Mouse (Mus musculus) thymus, adult 2 months (tissue): ENCODE data around the gene Smurf2. TPM values are rescaled to one million over a fixed set of nuclear protein-coding genes. Genes with fewer than 3 reads are reported as not detected.
A peak's percentile ranks its signal among the peaks of the same experiment; 100 is the strongest.

ENCODE experiments used
- DNase-seq: peaks from one replicate; pipeline ENCODE4 v3.0.0; 2021
- H3K27ac ChIP-seq: fragments of 200-500 bp; 2 replicates; pipeline ENCODE4 v1.5.1; 2012; ENCODE audit warnings: low read length, control low read depth; ENCODE audit not compliant: control insufficient read depth, insufficient read depth
- H3K27me3 ChIP-seq: fragments of 200-500 bp; 2 replicates; pipeline ENCODE4 v1.6.1; 2012; ENCODE audit warnings: mild to moderate bottlenecking, low read length, moderate library complexity, mixed read lengths; ENCODE audit not compliant: control insufficient read depth, insufficient read depth
- H3K36me3 ChIP-seq: fragments of 200-500 bp; 2 replicates; pipeline ENCODE4 v1.6.1; 2012; ENCODE audit warnings: mild to moderate bottlenecking, low read length, moderate library complexity; ENCODE audit not compliant: control insufficient read depth, insufficient read depth
- H3K4me1 ChIP-seq: fragments of 200-500 bp; replicated peaks from 2 replicates; pipeline ENCODE4 v1.6.1; 2012; ENCODE audit warnings: low read length; ENCODE audit not compliant: control insufficient read depth, insufficient read depth
- H3K4me3 ChIP-seq: fragments of 200-500 bp; 2 replicates; pipeline ENCODE4 v1.5.1; 2012; ENCODE audit warnings: mild to moderate bottlenecking, low read length, control low read depth, moderate library complexity; ENCODE audit not compliant: control insufficient read depth, insufficient read depth
- CTCF ChIP-seq: fragments of 200-500 bp; IDR thresholded peaks from 2 replicates; pipeline ENCODE4 v1.5.1; 2012; ENCODE audit warnings: mild to moderate bottlenecking, control low read depth, low read length, moderate library complexity, borderline replicate concordance; ENCODE audit not compliant: control insufficient read depth, poor library complexity, insufficient read depth; ENCODE audit errors: extremely low read depth
- POLR2A ChIP-seq: fragments of 200-500 bp; IDR thresholded peaks from 2 replicates; pipeline ENCODE4 v1.6.1; 2012; ENCODE audit warnings: mild to moderate bottlenecking, low read length, control low read depth, moderate library complexity; ENCODE audit not compliant: control insufficient read depth, poor library complexity, insufficient read depth; ENCODE audit errors: extremely low read depth
- WGBS: fragments of 180-500 bp; shearing (Covaris S2); methylation state at CpG from one replicate; pipeline ENCODE4 v1.1.7; 2018; 5-methylcytosine and 5-hydroxymethylcytosine counted together
- polyA plus RNA-seq: library from polyadenylated mRNA; depleted of rRNA; stranded (reverse); fragments of >200 nt; gene quantifications from 2 replicates; pipeline ENCODE4 v1.2.3, GENCODE M21; 2012

The Smurf2 gene
- polyA plus RNA-seq, 1 experiment: 9.9 TPM

DNA sequence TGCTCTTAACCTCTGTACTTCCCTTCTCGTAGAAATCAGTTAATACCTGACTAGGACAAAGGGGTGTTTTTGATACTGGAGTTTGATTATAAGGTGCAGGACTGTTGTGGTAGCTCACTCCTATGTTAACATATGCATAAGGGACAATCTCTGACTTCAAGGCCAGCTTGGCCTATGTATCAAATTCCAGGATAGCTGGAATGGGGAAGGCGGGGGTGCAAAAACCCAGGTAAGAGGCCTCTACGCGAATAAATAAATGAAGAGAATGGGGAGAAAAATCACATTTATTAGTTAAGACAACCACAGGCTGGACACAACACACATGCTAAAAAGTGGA is 140.5 kb downstream of the Smurf2 start:
- Histone ChIP-seq H3K36me3 (peaks cover 61% of the 10 kb centered on the region), H3K4me1 (no peaks in the 10 kb centered on the region), H3K27ac (peak overlapping the region; percentile 82; the same call in 1 of the 2 replicates), H3K4me3 (no peak overlapping the region), H3K27me3 (no peaks in the 10 kb centered on the region)
- 80% methylated on average over 4 of the region's 4 CpGs for whole genome bisulfite sequencing
- TF ChIP-seq POLR2A: no peak
- TF ChIP-seq CTCF: no peak
- DNase-seq: no peak

GRCm38 (mm10) chr11:106779388-106780088 is 141.0 kb downstream of the Smurf2 start, which contains the start of gene Polg2:
TSS of gene Polg2 (minus strand) at chr11:106779537.
- Histone ChIP-seq H3K27me3 (no peaks in the 10 kb centered on the region), H3K36me3 (peaks cover 61% of the 10 kb centered on the region), H3K27ac (peak within 1 kb of the TSS; percentile 82), H3K4me3 (peak within 1 kb of the TSS; percentile 73), H3K4me1 (no peaks in the 10 kb centered on the region)
- 2% methylated on average over 30 of the region's 30 CpGs for WGBS
- peak; percentile 91 for DNase-seq
- TF ChIP-seq POLR2A: peak; percentile 96
- TF ChIP-seq CTCF: peak; percentile 62; the same call in 1 of the 2 replicates

DNA sequence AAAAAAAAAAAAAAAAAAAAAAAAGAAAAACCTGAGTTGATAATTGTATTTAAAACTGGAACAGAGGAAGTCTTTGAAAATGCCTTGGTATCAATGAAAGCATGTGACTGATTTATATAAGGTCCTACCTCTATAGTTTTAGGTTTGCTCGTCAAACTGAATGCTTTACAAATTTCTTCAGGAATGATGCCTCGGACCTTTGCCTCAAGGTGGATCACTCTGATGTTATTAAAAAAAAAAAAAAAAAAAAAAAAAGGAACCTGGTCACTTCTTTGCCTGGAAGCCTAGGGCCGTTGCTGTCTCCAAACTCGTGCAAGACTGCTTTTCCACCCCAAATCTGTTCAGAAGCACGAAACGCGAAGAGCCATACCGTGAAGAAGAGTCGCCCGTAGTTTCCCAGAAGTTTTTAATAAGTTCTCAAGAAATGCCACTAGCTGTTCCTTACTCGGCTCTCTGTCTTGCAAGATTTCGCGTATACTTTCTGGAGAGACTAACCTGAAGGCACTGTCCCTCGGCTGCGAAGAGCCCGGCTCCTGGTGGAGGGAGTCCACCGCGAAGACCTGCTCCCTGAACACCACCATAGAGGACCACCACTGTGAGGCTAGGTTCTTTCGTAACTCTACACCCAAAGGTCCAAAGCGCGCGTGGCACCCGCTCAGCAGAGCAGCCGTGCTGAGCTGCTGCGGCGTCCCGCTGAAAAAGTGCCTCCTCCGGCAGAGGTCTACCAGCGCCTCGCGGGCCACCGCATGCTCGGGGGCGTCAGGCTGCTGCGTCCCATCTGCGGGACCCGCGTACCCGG is 141.7 kb downstream of the Smurf2 start:
- WGBS: under 1% methylated on average over 39 of the region's 39 CpGs

DNA sequence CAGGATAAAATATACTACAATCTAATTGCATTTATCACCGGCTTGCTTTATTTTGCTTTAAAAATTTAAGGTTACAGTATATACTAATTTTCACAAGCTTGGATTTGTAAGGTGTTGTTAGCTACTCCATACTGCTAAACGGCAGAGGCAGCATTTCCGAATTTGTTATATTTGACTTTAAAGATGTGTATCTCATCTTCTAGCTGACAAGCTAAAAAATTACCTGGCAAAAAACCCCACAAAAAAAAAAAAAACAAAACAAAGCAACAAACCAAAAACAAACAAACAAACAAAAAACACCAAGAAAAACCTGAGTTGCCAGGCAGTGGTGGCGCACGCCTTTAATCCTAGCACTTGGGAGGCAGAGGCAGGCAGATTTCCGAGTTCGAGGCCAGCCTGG is 142.4 kb downstream of the Smurf2 start:
- H3K4me3 ChIP-seq: no peak overlapping the region
- no peaks in the 10 kb centered on the region for H3K4me1 ChIP-seq
- no peak overlapping the region for H3K27ac ChIP-seq
- H3K27me3 ChIP-seq: no peaks in the 10 kb centered on the region
- no peak for TF ChIP-seq POLR2A
- no peak for TF ChIP-seq CTCF
- DNase-seq: no peak
- 85% methylated on average over 7 of the region's 7 CpGs for WGBS
- peaks cover 60% of the 10 kb centered on the region for H3K36me3 ChIP-seq

More for the DNA sequence above, 141.7 kb downstream of the Smurf2 start:
- Histone ChIP-seq H3K27me3 (no peaks in the 10 kb centered on the region), H3K4me1 (no peaks in the 10 kb centered on the region), H3K36me3 (peaks cover 61% of the 10 kb centered on the region), H3K4me3 (peak overlapping the region; percentile 73), H3K27ac (peak overlapping the region; percentile 74)
- DNase-seq: no peak
- TF ChIP-seq POLR2A (no peak), CTCF (no peak)

GRCm38 (mm10) chr11:106777395-106777794 is 143.1 kb downstream of the Smurf2 start:
- 86% methylated on average over 3 of the region's 3 CpGs for WGBS
- Histone ChIP-seq H3K36me3 (peaks cover 59% of the 10 kb centered on the region), H3K27ac (no peak overlapping the region), H3K4me3 (no peak overlapping the region), H3K27me3 (no peaks in the 10 kb centered on the region), H3K4me1 (no peaks in the 10 kb centered on the region)
- TF ChIP-seq POLR2A: no peak
- TF ChIP-seq CTCF: no peak
- DNase-seq: no peak

DNA sequence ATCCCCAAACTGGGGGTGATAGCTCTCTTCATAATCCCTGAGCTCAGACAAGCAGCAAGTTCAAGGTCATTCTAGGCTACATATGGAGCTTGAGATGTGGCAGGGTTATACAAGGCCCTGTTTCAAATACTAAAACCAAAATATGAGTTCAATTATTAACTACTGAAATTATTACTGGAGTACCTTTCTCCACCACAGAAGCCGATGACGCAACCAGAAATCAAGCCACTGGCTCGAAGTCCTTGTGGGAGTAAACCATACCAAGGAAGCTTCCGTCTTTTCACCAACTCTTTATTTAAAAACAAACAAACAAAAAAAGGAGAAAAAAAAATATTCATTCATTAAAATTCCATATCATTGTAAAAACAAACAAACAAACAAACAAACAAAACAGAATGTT is 143.6 kb downstream of the Smurf2 start:
- no peaks in the 10 kb centered on the region for H3K4me1 ChIP-seq
- 97% methylated on average over 4 of the region's 4 CpGs for WGBS
- no peaks in the 10 kb centered on the region for H3K27me3 ChIP-seq
- peaks cover 58% of the 10 kb centered on the region for H3K36me3 ChIP-seq
- TF ChIP-seq POLR2A: no peak
- TF ChIP-seq CTCF: no peak
- no peak overlapping the region for H3K4me3 ChIP-seq
- no peak for DNase-seq
- H3K27ac ChIP-seq: no peak overlapping the region
